Mouse (Mus musculus): ENCODE data around the gene Gm45021. TPM values are rescaled to one million over a fixed set of nuclear protein-coding genes. Genes with fewer than 3 reads are reported as not detected.
"Not testable (repeated sequence)": the region's sequence is repeated elsewhere in the genome, so short reads cannot be mapped to it uniquely, and the experiment has no call there.

Gene Gm45021
- total RNA-seq, 2 experiments from 2014 or later = not detected

DNA sequence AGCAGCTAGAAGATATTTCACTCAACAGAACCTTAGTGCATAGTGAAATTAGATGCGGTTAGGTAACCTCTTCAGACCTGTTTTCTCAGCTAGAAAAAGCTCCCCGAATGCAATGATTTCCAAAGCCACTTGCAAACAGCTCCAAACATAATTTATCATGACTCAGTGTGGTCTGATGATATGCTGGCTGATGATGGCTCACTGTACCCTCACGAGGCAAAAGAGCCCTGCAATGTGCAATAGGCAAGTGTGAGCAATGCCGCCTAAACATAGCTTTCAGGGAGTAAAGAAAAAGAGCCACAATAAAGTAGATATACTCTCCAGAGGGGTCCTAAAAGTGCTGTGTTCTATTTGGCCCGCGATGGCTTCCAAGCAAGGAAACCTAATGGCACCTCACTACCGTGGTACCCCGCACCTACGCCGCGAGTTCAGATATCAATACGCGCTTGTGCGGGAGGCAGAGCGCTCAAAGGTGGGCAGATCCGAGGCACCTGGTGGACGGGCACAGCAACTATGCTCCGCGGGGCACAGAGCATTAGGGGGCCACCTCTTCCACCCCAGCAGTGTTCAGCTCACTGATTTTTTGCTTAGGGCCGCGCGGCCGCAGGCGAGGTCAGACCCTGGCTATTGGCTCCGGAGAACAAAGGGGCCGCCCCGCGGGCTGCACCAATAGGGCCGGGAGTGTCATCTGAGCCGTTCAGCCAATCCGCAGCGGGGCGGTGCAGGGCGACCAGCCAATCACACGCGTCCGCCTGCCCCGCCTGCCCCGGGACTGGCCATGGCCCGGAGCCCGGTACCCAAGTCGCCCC is 12.1 kb downstream of the Gm45021 start, which contains the start of gene Zfp775:
Gene Zfp775, plus strand, starts transcription at position 793 of the 809 bp plus-strand sequence.
- DNase-seq (ENCODE audit: low spot score in 2 of 2) = peak; percentile 97
- intact Hi-C loops (cut with DNase I) = no loop called here

DNA sequence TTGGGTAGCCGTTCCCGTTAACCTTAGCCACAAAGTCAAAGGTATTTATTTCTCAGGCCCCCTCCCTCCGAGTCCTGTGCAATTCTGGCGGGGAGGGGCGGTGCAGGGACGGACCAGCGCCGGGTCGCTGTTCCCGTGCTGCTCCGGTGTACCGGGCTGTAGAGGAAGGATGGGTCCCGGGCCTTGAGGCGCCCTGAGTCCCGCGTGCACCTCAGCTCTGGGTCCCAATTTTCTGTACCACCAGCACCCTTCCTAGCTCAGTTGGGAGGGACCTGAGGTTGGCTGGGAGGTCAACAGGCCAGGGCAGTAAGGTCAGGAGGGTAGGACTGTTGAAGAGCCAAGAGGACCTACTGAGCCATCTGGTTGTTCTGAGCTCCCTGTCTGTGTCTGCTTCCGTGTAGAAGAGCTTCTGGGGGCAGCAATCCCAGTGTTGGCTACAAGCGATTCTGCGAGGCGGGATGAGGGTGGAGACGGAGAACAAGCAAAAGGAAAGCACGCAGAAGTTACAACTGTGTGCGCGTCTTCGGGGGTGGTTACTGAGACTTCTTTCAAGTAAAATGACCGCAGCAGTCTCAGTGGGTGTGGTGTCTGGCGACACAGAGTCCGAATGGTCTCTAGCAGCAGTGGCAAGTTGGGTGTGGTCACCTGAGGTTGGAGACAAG is 12.8 kb downstream of the Gm45021 start:
- peak; percentile 52 to 64 for DNase-seq (ENCODE audit: low spot score in 2 of 2)
- intact Hi-C loops (cut with DNase I) = no loop called here

DNA sequence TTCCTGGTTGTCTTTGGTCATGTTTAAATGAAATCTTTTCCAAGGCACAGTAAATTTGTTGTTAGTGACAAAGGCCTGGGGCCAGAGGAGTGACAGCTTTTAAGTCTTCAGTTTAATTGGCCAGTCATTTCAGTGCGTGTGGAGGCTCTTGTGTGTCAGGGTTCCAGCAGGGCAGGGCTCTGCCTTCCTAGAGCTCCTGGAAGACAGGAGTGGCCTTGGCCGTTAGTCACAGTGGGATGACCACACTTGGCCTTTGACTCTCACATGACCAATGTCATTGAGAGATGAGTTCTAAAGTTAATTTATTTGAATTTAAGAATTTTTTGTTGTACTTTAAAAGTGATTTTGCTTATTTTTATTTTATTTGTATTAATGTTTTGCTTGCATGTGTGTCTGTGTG is 18.7 kb downstream of the Gm45021 start:
- intact Hi-C loops (cut with DNase I) = no loop called here
- no peak for DNase-seq (ENCODE audit: low spot score in 2 of 2)

DNA sequence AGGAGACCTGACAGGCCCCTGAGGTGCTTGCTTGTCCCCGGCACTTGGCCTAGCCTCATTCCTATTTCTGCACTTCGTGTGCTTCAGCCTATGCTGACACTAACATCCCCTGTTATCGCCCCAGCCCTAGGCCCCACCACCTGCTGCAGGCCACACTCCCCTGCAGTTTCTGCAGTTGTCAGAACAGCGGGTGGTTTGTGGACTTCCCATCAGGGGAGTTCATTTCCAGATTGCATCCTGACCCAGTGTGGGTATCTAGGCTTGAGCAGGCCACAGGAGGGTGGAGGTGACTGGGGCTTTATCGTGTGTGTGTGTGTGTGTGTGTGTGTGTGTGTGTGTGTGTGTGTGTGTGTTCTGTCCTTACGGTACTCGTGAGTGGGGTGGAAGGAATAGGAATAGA is 20.1 kb downstream of the Gm45021 start:
- intact Hi-C loops (cut with DNase I) = no loop called here
- DNase-seq (ENCODE audit: low spot score in 2 of 2) = no peak

DNA sequence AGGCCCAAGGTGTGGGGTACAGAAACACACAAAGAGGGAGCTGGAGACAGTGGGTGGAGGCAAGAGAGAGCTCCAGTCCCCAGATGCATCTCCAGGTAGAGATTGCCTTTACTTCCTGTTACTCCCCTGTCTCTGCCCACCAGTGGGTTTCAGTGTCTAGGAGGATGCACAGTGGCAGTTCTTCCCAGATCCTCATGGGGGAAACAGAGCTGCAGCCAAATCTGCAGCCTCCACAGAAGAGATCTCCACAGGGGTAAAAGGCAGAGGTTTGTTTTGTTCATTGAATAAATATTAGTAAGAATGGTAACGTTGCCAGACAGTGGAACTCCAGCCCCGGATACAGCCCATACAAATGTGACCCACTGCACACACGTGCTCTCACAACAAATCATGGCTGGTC is 21.2 kb downstream of the Gm45021 start:
- intact Hi-C loops (cut with DNase I) = no loop called here
- DNase-seq (ENCODE audit: low spot score in 2 of 2) = no peak

DNA sequence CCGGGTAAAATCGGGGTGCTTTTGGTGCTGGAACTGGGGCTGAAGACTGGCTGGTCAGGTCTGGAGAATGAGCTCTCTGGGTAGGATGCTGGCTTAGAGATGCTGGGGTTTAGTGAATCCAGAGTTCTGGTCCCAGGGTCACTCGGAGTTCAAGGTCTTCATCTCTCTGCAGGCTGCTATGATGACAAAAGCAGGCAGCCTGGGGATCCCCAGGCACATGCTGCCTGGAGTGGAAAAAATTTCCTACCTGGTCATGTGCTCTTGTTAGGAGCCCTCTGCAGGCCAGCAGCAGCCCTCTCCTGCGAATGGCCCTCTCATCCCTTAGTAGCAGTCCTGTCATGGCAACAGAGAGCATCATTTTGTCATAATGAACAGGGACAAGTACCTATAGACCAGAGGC is 24.1 kb downstream of the Gm45021 start:
- no peak for DNase-seq (ENCODE audit: low spot score in 2 of 2)
- intact Hi-C loops (cut with DNase I) = no loop called here

DNA sequence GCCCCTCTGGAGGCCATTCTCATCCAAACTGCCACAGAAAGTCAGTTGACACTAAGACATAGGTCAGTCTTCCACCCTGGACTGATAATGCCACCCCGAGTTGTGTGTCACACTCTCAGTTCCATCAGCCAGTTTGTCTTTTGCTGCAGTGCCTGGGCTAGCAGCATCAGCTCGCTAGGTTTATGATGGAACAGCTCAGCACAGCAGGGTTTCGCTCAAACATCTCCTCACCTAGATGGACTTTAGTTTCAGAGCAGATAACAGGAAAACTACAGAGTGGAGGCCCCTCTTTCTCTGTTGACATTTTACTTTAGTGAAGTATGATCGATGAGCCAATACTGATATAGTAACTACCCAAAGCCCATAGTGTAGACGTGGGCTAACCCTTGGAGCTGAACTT is 25.3 kb downstream of the Gm45021 start:
- intact Hi-C loops (cut with DNase I) = no loop called here
- DNase-seq (ENCODE audit: low spot score in 2 of 2) = no peak

DNA sequence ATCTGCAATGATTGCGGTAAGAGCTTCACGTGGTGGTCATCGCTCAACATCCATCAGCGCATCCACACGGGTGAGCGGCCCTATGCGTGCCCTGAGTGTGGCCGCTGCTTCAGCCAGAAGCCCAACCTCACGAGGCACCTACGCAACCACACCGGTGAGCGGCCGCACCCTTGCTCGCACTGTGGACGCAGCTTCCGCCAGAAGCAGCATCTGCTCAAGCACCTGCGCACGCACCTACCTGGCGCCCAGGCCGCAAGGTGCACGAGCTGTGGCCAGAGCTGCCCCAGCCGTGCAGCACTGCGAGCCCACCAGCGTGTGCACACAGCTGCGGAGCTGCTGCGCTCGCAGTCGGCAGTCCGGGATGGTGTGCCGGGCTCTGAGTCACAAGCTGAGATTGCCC is 30.6 kb downstream of the Gm45021 start:
- no peak for DNase-seq (ENCODE audit: low spot score in 2 of 2)
- intact Hi-C loops (cut with DNase I) = no loop called here

DNA sequence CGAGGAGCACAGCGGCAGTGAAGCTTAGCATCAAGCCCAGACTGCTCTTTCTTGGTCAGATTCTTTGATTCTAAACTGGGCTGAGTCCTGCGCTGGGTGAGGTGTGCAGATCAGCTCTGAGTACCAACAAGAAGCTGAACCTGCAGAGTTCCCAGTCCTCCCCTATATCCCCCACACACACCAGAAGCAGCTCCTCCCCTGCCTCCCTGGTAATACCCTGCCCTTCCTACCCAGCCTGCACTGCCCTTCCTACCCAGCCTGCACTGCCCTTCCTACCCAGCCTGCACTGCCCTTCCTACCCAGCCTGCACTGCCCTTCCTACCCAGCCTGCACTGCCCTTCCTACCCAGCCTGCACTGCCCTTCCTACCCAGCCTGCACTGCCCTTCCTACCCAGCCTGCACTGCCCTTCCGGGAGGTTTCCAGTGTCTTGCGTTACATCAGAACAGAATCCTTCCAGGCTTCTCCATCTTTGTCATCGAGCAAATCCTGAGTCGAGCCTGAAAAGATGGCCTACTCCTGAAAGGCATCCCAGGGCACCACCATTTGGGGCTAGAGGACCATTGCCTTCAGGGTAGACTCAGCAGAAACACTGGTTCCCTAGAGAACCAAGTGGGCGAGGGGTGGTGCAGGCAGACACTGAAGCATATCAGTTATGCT is 32.9 kb downstream of the Gm45021 start:
- intact Hi-C loops (cut with DNase I); DNase-seq (ENCODE audit: low spot score in 2 of 2): not testable (repeated sequence)

DNA sequence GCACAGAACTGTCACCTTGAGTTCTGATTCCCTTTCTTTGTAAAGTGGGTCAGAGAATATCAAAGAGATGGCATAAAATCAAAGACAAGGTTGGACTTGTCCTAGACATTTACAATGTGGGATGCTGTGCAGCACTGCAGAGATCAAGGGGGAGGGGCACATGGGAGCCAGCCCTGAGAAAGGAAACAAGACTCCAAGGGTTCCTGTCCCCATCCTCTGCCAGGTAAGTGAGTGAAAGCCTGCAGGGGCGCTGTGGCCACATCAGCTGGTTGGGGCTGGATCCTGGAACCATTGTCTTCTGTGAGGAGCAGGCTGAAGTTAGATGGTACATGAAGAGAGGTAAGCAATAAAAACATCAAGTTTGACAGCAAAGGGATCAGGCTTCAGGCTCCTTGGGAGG is 34.0 kb downstream of the Gm45021 start:
- no peak for DNase-seq (ENCODE audit: low spot score in 2 of 2)
- intact Hi-C loops (cut with DNase I) = no loop called here

DNA sequence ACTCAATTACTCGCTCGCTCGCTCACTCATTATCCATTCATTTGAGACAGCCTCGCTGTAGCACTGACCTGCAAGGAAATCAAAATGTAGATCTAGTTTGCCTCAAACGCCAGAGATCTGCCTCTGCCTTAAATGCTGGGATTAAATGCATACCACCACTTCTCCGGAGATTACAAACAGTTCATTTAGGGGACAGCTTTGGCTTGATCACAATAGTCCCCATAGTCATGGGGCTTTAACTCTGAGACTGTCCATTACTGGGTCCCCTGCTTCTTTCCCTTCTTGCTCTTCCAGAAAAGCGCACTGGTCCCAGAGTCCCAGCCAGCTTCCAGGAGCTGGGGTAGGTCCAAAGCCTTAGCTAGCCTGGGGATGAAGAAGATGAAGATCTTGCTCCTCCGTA is 37.1 kb downstream of the Gm45021 start, which contains the start of gene AI854703:
Gene AI854703, plus strand, starts transcription at position 301 of the 400 bp plus-strand sequence.
- intact Hi-C loops (cut with DNase I) = loop anchor here (5.0 kb wide), 1 partner anchor 34 kb away; the partner anchor contains the start of genes Gm44965 and Repin1
- DNase-seq (ENCODE audit: low spot score in 2 of 2) = no peak

DNA sequence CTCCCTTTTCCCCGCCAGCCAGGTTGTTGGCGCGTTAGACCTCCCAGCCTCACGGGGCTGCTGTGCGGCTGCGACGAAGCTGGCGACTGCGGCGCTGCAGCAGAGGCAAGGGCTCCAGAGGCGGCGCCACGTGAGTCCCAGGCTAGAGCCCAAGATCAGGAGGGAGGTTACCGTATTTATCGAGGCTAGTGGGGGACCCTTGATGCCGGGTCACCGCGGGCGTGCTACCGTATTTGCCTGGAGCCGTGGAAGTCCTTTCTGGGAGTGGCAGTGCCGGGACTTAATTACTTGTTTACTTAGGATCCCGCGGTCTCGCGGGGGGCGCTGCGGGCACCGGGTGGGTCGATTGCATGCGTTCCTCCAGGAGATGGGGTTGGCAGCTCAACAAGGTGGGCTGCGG is 37.6 kb downstream of the Gm45021 start:
- DNase-seq (ENCODE audit: low spot score in 2 of 2) = peak; percentile 69 to 70
- intact Hi-C loops (cut with DNase I) = loop anchor here (5.0 kb wide), 1 partner anchor 35 kb away; the partner anchor contains the start of genes Gm44965 and Repin1

DNA sequence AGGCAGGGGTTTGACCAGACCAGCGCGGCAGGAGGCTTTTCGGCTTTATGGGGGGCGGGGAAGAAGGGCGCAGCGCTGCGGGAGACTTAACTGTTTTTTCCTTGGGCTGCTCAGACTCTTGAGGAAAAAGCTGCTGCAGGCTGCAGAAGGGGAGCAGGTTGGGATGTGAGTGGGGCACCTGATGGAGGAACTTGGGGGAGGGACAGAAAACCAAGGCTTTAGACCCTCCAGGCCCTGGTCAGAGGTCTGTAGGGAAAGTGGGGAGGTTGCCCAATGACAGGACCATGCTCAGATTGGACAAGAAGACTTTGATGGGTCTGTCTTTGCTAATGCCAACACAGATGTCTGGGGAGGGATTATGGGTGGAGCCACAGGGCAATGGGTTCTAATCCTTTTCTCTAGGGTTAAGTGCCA is 38.1 kb downstream of the Gm45021 start:
- DNase-seq (ENCODE audit: low spot score in 2 of 2) = no peak
- intact Hi-C loops (cut with DNase I) = loop anchor here (5.0 kb wide), 1 partner anchor 35 kb away; the partner anchor contains the start of genes Gm44965 and Repin1

DNA sequence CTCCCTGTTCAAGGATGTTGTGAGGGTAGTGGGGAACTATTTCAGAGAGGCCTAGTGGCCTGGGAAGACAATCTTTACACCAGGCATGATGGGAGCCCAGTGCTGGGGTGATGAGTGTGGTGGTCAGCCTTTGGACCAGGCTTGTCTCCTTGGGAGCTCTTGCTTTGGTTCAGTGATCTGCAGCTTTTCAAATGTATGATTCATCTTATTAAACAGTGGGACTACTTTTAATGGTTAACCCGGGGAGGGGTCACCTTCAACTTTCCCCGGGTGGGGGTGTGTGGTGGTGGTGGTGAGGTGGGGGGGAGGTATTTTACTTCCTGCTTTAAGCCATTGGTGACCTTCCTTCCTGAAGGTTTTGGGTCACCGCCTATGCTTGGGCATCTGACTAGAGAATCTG is 39.0 kb downstream of the Gm45021 start:
- intact Hi-C loops (cut with DNase I) = loop anchor here (5.0 kb wide), 1 partner anchor 36 kb away; the partner anchor contains the start of genes Gm44965 and Repin1

DNA sequence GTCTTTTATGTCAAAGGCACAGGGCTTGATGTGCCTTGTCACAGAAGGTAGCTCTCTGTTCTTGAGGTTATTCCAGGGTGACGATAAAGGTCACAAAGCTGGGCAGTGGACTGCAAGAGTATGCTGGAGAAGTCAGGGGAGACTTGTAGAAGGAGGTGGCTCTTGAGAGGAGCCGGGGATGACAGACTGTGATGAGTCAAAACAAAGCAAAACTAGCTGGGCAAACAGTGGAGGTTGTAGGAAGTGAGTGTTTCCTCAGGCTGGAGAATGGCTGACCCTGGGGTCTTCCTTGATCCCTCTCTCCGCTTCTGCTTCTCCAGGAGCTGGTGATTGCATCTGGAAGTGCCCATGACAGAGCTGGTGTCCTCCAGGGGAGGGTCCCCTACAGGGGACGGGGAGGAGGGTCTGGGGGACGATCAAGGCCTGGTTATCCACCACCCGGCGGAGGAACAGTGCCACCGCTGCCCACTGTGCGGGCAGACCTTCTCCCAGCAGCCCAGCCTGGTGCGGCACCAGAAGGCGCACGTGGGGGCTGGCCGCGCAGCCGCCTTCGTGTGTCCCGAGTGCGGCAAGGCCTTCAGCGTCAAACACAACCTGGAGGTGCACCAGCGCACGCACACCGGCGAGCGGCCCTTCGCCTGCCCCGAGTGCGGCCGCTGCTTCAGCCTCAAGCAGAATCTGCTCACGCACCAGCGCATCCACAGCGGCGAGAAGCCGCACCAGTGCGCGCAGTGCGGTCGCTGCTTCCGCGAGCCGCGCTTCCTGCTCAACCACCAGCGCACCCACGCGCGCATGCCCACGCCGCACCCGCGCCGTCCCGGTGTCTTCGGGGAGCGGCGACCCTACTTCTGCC is 39.6 kb downstream of the Gm45021 start:
- intact Hi-C loops (cut with DNase I) = loop anchor here (5.0 kb wide), 1 partner anchor 37 kb away; the partner anchor contains the start of genes Gm44965 and Repin1
- DNase-seq (ENCODE audit: low spot score in 2 of 2) = peak; percentile 31 to 66

More for the DNA sequence above, 39.0 kb downstream of the Gm45021 start:
- DNase-seq (ENCODE audit: low spot score in 2 of 2) = no peak

DNA sequence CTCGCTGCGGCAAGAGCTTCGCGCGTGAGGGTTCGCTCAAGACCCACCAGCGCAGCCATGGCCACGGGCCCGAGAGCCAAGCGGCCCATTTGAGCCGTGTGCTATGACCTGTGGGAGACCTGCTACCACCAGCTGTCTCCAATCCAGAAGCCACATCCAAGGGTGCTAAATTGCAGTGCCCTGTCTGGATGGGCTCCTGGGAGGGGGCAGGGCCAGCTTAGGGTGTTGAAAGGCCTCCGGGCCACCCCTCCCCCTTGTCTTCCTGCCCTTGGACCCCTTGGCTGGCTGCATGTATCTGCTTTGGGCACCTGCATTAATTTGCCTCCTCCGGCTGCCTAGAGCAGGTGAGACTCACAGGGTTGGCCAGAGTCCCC is 40.2 kb downstream of the Gm45021 start:
- DNase-seq (ENCODE audit: low spot score in 2 of 2) = no peak

DNA sequence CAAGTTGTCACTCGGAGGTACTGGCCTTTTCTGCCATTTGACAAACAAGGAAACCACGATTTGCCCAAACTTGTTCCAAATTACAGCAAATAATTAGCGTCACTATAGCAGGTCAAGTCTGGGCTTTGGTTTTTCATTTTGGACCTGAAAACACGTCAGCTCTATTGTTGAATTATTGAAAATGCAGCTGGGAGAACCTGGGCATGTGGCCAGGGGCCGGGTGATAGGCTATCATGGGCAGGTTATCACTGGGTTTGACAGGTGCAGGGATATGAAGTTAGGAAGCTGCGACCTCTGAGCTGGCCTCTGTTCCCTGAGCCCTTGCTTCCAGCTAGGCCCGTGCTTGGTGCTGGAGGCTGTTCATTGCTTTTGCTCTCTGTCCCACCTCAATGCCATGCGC is 41.4 kb downstream of the Gm45021 start:
- no peak for DNase-seq (ENCODE audit: low spot score in 2 of 2)
- intact Hi-C loops (cut with DNase I) = no loop called here

More for the DNA sequence above, 40.2 kb downstream of the Gm45021 start:
- intact Hi-C loops (cut with DNase I) = loop anchor here (5.0 kb wide), 1 partner anchor 37 kb away; the partner anchor contains the start of genes Gm44965 and Repin1

DNA sequence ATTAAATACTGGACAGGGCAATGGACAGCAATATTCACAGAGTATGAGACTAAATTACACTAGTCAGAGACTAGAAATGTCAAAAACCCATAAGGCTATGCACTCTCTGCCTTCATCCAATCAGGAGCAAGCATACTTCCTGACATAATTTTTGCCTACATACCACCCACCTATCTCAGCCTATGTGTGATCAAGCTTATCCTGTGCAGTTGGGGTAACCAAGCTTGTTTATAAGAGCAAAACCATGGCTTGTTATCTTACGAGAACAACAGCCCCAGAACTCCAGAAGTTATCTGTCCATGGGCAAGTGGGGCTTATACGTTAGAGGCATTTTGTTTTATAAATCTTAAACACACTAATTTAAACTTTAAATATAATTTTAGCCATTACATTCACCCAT is 45.7 kb downstream of the Gm45021 start:
- no peak for DNase-seq (ENCODE audit: low spot score in 2 of 2)
- intact Hi-C loops (cut with DNase I) = no loop called here

DNA sequence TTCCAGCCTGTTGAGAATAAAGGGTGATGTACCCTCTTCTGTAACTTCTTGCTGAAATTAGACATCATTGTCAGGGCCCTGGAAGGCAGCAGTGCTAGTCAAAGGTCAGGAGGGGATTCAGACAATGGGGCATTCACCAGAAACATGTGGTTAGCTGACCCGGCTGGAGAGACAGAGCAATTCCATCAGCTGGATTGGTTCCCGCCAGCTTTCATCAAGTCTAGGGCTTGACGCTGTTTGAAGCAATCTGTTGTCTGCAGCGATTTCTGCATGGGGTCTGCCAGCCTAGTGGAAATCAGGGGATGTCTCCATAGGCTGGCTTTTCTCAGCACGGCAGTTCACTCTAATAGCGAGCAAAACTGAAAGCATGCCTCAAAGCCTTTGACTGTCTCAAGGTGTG is 47.1 kb downstream of the Gm45021 start:
- DNase-seq (ENCODE audit: low spot score in 2 of 2) = no peak

More for the DNA sequence above, 47.1 kb downstream of the Gm45021 start:
- intact Hi-C loops (cut with DNase I) = no loop called here
